Mouse (Mus musculus) small intestine, adult 2 months (tissue): ENCODE measurements around the gene Rwdd2b.
A peak's percentile ranks its signal among the peaks of the same experiment; 100 is the strongest.

ENCODE experiments used
- CTCF ChIP-seq: fragments of 200-500 bp; IDR thresholded peaks from 2 replicates; pipeline ENCODE4 v1.5.1; 2012; ENCODE audit warnings: low read depth, mild to moderate bottlenecking, control low read depth, inconsistent platforms, low read length, moderate library complexity, mixed read lengths; ENCODE audit not compliant: insufficient replicate concordance, insufficient read length; ENCODE audit errors: extremely low read depth
- POLR2A ChIP-seq: fragments of 200-500 bp; IDR thresholded peaks from 2 replicates; pipeline ENCODE4 v1.6.1; 2012; ENCODE audit warnings: low read depth, mild to moderate bottlenecking, control low read depth, inconsistent platforms, low read length, moderate library complexity

DNA sequence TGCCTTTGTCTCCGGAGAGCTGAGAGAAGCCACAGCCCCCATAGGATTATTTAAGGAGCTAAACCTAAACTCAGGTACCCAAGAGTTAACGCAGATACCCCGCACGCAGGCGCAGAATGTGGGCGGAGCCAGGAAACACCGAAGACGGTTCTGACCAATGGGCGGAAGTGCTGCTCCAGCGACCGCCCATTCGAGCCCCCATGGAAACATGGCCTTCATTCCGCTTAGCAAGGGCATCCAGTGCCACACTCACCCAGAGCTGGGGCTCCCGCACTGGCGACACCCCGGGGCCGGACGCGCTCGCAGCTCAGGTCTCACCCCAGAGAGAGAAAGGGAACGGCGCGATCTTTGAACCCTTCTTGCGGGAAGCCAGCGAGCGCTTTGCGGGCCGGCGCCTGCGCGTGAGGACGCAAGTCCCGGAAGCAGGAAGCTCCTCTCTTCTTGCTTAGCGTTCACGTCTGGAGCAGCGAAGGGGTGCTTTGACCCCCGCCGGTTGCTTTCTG is at the start of gene Rwdd2b:
- TF ChIP-seq CTCF = no peak
- TF ChIP-seq POLR2A = peak; percentile 85; the same call in 1 of the 2 replicates
